Mouse (Mus musculus) kidney, adult 2 months (tissue): ENCODE results near the gene Gm28230. TPM values are rescaled to one million over a fixed set of nuclear protein-coding genes. Genes with fewer than 3 reads are reported as not detected.
A peak's percentile ranks its signal among the peaks of the same experiment; 100 is the strongest.

ENCODE experiments used
- DNase-seq: peaks from one replicate; pipeline ENCODE4 v3.0.0; 2021
- H3K27ac ChIP-seq: fragments of 200-500 bp; 2 replicates; pipeline ENCODE4 v1.5.1; 2012; ENCODE audit warnings: low read depth, low read length, control low read depth, inconsistent platforms; ENCODE audit not compliant: insufficient read depth
- H3K27me3 ChIP-seq: fragments of 200-500 bp; replicated peaks from 2 replicates; pipeline ENCODE4 v1.6.1; 2012; ENCODE audit warnings: mild to moderate bottlenecking, moderate library complexity, low read length, inconsistent platforms; ENCODE audit not compliant: control insufficient read depth, insufficient read depth
- H3K36me3 ChIP-seq: fragments of 200-500 bp; 2 replicates; pipeline ENCODE4 v1.6.1; 2012; ENCODE audit warnings: mild to moderate bottlenecking, moderate library complexity, low read length, inconsistent platforms; ENCODE audit not compliant: control insufficient read depth, insufficient read depth
- H3K4me1 ChIP-seq: fragments of 200-500 bp; 2 replicates; pipeline ENCODE4 v1.6.1; 2011; ENCODE audit warnings: low read length; ENCODE audit not compliant: control insufficient read depth, insufficient read depth
- H3K4me3 ChIP-seq: fragments of 200-500 bp; 2 replicates; pipeline ENCODE4 v1.5.1; 2011; ENCODE audit warnings: mild to moderate bottlenecking, low read depth, low read length, control low read depth; ENCODE audit not compliant: insufficient read depth
- CTCF ChIP-seq: fragments of 200-500 bp; conservative IDR thresholded peaks from 2 replicates; pipeline ENCODE4 v1.5.1; 2011; ENCODE audit warnings: low read depth, mild to moderate bottlenecking, control low read depth, low read length, moderate library complexity, mixed read lengths; ENCODE audit not compliant: insufficient read depth, insufficient read length
- POLR2A ChIP-seq: fragments of 200-500 bp; IDR thresholded peaks from one replicate; pipeline ENCODE4 v1.6.1; 2011; ENCODE audit warnings: low read depth, low read length, control low read depth
- WGBS: fragments of 180-500 bp; shearing (Covaris S2); methylation state at CpG from one replicate; pipeline ENCODE4 v1.1.7; 2018; 5-methylcytosine and 5-hydroxymethylcytosine counted together
- polyA plus RNA-seq: library from polyadenylated mRNA; depleted of rRNA; stranded (reverse); fragments of >200 nt; gene quantifications from 2 replicates; pipeline ENCODE4 v1.2.3, GENCODE M21; 2012

Gm28230 gene
- polyA plus RNA-seq, 1 experiment = 5.5 TPM

GRCm38 (mm10) chr2:74713239-74714150 lies 13.0 kb upstream of the Gm28230 start:
- peak overlapping the region; percentile 79 for H3K27ac ChIP-seq
- no peak for DNase-seq
- H3K27me3 ChIP-seq = no peaks in the 10 kb centered on the region
- TF ChIP-seq CTCF (no peak), POLR2A (no peak)
- 33% methylated on average over 19 of the region's 19 CpGs for WGBS
- H3K36me3 ChIP-seq = no peaks in the 10 kb centered on the region
- peak overlapping the region; percentile 44 for H3K4me3 ChIP-seq
- H3K4me1 ChIP-seq = peaks cover 8% of the 10 kb centered on the region; the same call in 1 of the 2 replicates

DNA sequence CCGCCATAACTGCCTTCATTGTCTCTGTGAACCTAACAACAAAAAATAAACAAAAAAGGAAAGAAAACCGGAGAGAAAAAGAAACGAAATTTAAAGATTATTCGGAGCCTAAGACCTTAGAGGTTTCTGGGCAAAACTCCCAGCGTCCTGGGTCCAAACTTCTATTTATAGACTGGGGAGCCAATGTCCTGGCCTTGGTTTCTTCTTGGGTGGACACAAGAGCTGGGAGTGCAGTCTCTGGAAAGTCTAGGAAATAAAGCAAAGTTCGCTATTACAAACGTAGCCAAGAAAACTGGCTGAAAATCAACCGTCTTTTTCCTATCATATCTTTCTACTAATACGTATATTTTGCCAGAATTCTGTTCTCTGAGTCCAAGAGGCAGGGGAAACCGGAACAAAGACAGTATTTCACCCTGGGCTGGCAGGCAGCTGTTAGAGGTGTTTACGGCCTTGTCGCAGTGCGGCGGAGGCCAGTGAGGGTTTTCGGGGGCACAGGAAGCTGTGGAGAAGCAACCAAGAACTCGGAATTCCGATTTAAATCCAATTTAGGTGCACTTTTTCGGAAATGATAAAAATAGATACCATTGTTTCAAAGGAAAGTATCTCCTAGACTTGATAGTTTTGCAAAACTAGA lies 12.3 kb upstream of the Gm28230 start:
- no peak for DNase-seq
- Histone ChIP-seq H3K36me3 (no peaks in the 10 kb centered on the region), H3K4me3 (peak overlapping the region; percentile 22), H3K4me1 (peaks cover 5% of the 10 kb centered on the region; the same call in 1 of the 2 replicates), H3K27me3 (no peaks in the 10 kb centered on the region), H3K27ac (peak overlapping the region; percentile 79)
- TF ChIP-seq POLR2A (no peak), CTCF (no peak)
- 18% methylated on average over 18 of the region's 18 CpGs for WGBS

DNA sequence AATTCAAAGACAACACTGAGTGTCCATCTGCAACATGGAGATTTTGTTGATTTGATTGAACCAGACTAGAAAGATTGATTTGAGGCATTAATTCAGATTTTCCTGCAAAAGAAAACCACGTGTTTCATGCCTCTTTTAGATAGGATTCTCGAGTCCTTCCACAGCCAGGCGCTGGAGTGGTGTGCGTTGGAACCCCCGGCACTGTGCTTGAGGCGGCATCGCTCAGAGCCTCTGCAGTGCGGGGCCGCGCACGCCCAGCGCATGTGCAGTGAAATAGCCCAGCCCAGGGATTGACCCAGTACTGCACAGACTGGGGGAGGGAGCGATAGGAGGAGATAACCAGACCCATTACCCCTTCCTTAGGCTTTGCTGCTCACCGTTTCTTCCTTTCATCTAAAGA lies 11.6 kb upstream of the Gm28230 start:
- H3K36me3 ChIP-seq = no peaks in the 10 kb centered on the region
- no peaks in the 10 kb centered on the region for H3K27me3 ChIP-seq
- peaks cover 8% of the 10 kb centered on the region; the same call in 1 of the 2 replicates for H3K4me1 ChIP-seq
- no peak for DNase-seq
- TF ChIP-seq POLR2A = peak; percentile 22
- no peak for TF ChIP-seq CTCF
- peak overlapping the region; percentile 79 for H3K27ac ChIP-seq
- WGBS = 20% methylated on average over 14 of the region's 14 CpGs
- peak overlapping the region; percentile 6 for H3K4me3 ChIP-seq

DNA sequence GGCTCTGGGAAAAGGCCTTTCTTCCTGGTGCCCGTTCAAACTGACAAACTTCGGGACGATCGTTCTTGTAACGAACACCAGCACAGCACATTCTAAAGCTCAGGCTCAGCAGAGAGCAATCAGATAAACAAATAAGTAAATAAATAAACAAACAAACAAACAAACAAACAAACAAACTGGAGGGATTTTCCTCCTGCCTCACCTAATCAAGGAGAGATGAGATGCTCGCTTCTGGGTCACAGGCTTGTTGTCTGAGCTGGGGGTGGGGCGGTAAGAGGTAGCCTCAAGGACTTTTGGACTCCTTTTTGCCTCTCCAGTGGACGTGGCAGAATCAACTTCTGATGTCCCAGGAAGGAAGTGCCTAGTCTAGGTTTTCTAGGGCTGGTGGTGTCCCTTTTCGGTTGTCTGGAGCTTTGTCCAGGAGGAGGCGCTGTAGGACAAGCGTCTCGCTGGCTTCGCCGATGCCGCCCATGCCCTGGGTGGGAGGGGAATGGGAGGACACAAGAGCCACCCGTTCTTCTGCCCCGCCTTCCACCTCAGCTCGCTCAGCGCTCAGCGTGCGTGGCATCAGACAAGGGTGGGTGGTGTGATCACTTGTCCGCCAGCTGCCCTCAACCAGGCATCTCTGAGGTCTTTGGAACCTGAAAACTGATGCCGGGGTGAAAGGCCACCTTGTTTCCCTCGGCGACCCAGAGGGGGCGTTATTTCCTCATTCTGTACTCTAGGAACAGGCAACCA lies 10.9 kb upstream of the Gm28230 start:
- H3K36me3 ChIP-seq = no peaks in the 10 kb centered on the region
- H3K4me1 ChIP-seq = peaks cover 8% of the 10 kb centered on the region; the same call in 1 of the 2 replicates
- H3K27ac ChIP-seq = no peak overlapping the region; the same call in 1 of the 2 replicates
- no peaks in the 10 kb centered on the region for H3K27me3 ChIP-seq
- no peak for TF ChIP-seq POLR2A
- peak; percentile 92 for TF ChIP-seq CTCF
- WGBS = 4% methylated on average over 26 of the region's 26 CpGs
- peak; percentile 94 for DNase-seq
- peak overlapping the region; percentile 12; the same call in 1 of the 2 replicates for H3K4me3 ChIP-seq

DNA sequence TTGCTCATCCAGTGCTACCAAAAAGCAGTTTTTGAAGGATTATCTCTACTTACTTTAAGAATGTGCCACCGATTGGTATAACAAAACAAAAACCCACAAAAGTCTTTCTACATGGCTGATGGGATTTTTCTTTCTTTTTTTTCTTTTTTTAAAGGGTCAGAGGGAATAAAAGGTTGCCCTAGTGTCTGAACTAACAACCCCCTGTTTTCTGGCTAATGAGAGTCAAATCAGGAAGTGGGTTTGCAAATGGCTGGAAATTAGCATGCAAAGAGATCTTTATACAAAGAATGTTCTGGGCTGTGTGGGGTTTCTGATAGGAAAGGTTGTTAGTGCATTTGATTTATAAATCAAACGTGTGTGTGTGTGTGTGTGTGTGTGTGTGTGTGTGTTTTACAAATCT lies 6.1 kb upstream of the Gm28230 start:
- no peak for TF ChIP-seq CTCF
- no peak for TF ChIP-seq POLR2A
- Histone ChIP-seq H3K27ac (no peak overlapping the region), H3K4me1 (peaks cover 21% of the 10 kb centered on the region; the same call in 1 of the 2 replicates), H3K27me3 (no peaks in the 10 kb centered on the region), H3K36me3 (no peaks in the 10 kb centered on the region), H3K4me3 (no peak overlapping the region)
- no peak for DNase-seq
- WGBS = 56% methylated on average over 2 of the region's 2 CpGs

- H3K27me3 ChIP-seq = no peaks in the 10 kb centered on the region
- WGBS = 57% methylated on average over 5 of the region's 5 CpGs
- DNase-seq = no peak
- H3K4me1 ChIP-seq = peaks cover 24% of the 10 kb centered on the region; the same call in 1 of the 2 replicates
- no peaks in the 10 kb centered on the region for H3K36me3 ChIP-seq
- no peak overlapping the region for H3K4me3 ChIP-seq
- no peak for TF ChIP-seq CTCF
- no peak for TF ChIP-seq POLR2A
- no peak overlapping the region for H3K27ac ChIP-seq
These were observed 5.5 kb upstream of the Gm28230 start for GRCm38 (mm10) chr2:74720955-74721491.
